Mouse (Mus musculus) kidney, postnatal 14 days (tissue): Measurements from ENCODE around the gene Tank.

Source experiments
- DNase-seq: peaks from one replicate; pipeline ENCODE4 v3.0.0; 2022; ENCODE audit warnings: mixed read lengths

The Tank gene

DNA sequence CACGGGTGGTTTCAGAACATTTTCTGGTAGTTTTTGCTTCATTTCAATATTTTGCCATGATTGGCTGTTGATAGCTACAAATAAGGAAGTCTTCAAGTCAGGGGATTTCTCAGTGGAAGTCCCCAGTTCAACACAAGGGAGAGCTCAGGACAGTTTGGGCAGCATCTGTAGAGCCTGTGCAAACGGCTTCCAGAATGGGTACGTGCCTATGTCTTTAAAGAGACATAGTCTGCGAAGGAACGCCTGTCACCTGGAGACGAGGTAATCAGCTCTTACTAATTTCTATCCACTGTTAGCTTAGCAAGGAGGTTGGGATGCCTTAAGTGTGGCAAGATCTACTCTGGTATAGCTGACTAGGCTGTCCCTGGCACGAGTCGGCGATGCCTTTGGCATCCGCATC, at the start of gene Tank:
TSS of gene Tank (plus strand) at position 153 of the 400 bp plus-strand sequence.
- no peak for DNase-seq

DNA sequence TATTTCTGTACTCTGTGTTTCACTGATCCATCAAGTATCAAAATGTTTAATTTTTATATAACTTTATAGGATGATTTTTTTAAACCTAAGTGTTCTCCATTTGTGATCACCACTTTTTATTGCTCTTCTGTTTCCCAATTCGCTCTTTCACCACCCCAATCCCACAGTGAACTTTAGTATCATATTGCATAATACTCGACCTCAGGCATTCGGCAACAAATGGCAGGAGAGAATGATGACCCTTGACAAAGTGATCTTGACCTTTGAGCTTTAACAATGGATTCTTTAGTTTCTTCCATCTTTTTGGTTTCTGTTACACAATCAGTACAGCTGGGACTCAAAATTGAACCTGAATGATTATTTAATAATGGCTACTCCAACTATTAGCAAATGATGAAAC, 46.1 kb upstream of the Tank start:
- no peak for DNase-seq

DNA sequence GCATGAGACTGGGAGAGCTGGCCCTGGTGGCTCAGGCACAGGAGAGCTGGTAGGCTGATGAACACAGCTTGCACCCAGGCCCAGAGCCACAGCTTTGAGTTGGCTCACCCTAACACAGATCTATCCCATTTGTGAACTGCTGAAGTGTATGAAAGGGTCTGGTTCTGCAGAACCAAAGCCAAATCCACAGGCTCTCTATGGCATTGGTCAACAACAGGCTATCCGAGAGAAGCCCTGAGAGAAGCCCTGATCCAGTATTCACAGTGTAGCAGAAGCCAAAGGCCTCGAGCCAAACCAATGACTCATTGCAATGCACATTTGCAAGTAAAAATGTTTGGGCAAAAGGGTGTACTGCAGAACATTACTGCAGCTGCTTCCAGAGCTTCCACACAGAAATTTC, 45.3 kb upstream of the Tank start:
- DNase-seq, result peak; percentile 13

DNA sequence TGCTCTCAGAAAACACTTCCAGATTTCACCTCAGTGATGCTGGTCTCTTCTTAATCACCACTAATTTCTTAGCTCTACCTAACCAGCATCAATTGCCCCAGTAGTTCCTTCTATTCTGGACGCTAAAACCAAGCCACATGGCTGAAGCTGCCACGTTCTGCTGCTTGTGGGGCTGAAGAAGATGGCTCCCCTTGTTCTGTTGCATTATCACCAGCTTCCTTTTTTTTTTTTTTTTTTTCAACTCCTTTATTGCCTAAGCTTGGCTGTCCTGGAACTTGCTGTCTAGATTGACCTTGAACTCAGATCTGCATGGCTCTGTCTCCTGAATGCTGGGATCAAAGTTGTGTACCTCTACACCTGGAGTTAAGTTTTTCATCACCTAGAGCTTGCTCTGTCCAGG, 41.5 kb upstream of the Tank start:
- no peak for DNase-seq

DNA sequence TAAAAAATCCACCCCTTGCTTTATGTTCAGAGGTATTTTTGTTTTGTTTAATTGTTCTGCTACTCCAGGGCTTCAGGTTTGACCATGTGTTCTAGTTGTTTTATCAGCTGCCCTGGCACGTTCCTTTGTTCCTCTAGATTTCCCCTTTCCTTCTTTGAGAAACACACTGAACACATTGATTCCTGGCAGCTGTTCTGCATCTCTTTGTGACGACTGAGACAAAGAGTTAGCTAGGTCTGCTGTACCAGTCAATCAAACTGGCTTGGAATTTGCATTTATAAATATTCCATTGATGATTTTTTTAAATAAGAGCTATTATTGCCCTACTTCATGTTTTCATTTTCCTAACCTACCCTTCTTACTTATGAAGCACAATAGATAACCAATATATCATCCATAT, 39.0 kb upstream of the Tank start:
- no peak for DNase-seq

DNA sequence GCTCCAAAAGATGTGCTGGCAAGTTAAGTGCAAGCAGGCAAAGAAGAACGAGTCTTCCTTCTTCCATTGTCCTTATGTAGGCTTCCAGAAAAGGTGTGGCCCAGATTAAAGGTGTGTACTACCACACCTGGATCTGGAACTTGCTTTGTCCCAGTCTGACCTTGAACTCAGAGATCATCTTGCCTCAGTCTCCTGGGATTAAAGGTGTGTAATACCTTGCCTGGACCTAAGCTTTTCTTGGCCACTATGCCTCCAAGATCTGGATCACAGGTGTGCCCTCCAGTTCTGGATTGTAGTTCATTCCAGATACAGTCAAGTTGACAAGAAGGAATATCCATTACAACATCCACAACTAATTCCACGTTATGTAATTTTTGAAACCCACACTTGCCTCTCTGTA, 36.0 kb upstream of the Tank start:
- DNase-seq, result no peak

DNA sequence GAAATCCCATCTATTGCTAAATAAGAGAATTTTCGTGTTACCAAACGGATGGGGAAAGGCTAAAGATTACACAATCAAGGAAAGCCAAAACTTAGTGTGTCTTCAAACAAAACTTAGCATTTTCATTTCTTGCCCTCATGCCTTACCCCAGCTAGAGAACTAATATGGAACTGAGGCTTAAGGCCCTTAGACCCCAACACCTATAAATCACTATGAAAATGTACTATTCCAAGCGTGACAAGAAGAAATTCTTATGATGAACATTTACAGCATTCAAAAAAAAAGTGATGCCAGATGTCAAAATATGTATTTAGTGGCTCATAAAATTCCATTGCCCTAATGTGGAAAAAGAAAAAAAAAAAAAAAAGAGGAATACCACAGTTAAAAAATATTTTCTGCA, 32.7 kb upstream of the Tank start:
- DNase-seq, result no peak

DNA sequence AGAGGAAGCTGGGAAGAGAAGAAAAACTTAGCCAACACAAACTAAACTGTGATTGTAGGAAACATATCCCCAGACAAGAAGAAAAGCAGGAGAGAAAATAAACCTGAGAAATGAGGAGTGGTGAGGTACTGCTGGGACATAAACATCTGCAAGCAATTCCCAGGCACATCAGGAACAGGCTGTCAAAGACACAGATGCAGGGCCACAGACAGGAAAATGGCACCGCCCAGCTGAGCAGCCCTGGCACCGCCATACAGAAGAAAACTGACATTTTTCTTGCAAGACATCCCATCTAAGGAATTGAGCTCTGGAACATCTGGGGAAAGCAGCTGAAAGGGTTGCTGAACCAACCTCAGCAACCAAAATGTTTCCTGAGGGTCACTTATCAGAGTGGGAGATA, 30.4 kb upstream of the Tank start:
- peak; percentile 7 for DNase-seq

DNA sequence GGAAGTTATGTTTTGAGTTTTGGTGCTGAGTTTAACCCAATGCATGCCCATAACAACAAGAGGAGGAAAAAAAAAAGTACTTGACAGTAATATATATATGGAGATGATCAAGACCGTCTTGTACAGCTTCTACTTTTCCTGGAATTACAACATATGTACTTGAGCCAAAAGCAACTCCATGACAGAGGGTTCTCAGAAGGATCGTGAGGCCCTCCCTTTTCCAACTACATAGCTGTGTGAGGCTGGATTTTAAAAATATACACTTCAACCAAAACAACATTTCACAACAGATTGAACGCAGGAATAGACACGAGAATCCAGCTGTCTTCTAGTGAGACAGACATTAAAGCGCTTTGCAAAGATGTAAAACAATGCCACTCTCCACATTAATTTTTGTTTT, 26.7 kb upstream of the Tank start:
- no peak for DNase-seq

DNA sequence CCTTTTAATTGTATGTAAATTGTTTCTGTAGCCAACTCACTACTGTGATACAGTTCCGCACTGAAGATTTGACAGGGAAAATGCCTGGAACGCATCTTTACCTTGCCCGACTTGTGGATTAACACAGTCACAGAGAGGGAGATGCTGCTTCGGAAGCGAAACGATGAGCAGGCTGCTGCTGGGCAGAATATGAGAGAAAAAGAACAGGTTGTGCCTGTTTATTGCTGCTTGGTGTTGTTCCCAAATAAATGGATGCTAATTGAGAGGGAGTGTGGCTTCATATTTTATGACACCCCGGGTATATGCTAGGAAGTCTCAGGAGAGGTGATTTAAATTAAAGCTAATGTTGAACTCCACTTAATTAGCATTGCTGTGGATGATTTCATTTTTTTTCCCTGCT, 23.0 kb upstream of the Tank start:
- DNase-seq, result no peak

DNA sequence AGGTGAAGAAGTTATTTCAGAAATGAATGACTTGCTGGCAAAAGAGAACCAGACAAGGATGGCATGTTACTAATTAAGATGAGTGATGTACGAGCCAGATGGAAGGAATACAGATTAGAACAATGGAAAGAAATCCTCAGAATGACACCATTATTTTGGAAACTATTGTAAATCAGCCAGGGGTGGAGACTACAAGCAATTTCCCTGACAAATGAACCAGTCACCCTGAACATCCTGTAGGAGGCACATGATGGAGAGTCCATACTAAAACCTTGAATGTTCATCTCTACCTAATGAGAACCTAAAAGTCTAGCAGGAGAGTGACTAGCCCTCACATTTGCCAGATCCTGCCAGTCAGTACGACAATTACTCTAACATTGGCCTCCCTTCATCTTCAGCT, 22.6 kb upstream of the Tank start:
- DNase-seq, result no peak

DNA sequence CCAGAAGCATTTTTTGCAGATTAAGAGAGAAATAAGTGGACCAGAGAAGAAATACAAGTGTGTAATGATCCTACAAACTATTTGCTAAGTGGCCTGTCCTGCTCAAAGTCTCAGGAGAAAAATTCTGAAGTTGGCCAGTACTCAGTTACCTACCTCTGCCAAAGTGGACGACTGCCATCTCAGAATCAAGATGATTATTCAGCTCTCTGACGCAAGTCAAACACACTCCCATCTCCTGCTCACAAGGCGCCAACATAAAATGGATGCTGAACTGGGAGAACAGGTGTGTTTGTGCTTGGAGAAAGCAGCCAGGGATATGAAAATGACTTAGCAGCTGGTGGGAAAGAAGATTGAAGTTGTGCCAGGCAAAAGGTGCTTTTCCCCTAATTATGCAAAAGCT, 21.7 kb upstream of the Tank start:
- no peak for DNase-seq

DNA sequence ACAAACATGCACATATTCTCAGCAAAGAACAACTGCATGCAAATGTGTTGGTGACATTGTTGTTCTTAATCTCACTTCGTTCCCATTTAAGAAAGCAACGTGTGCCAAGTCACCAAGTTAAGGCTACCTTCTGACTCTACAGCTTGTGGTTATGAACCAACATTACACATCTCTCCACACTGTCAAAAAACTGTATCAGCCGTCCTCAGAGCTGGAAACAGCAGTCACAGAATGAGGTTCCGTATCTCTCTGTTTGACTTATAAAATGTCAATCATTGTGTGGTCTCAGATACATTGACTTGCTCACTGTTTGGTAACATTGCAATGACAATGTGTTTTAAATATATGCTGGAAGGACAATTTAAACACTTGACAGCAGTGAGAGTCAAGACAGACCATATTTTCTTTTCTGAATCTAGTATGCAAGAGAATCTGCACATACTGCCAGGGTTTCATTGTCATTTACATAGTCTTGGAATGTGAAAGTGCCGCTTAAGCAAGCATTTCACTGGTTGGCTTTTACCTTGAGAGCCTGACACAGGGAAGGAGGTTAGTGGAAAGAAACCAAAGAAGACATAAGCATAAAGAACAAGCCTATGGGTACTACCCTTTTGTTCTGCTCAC, 20.4 kb upstream of the Tank start:
- no peak for DNase-seq

DNA sequence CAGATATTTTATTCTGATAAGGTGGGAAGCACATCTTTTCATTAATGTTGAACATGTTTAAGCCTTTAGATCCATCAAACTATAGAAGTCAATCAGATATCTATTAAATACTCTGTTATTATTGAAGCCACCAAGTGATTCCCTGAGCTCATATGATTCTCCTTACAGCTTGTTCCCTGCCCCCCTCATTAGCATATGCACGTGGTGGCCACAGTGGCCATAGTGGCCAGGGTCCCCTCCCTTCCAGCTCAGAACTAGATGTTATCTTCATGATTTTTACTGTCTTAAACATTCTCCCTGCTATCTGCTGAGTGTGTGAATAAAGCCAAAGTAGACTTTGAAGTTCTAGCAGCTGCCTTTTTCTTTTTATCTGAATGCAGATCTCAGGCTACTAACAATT, 17.3 kb upstream of the Tank start:
- no peak for DNase-seq

DNA sequence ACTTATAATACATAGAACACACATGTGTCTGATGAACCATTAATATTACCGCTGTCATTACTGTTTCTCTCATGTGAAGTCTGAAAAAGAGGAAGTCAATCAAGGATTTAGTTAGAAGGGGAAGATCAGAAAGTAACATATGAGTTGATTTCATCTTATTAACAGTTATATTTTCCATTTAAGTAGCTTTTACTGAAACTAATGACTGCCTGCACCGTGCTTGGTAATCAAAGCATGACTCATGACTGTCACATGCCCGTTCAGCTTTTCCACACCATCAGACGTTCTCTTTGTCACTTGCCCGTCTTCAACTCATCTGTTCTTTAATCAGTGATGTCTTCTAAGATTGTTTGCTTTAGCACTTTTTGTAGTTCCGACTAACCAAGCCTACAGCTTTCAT, 15.2 kb upstream of the Tank start:
- DNase-seq, result no peak

DNA sequence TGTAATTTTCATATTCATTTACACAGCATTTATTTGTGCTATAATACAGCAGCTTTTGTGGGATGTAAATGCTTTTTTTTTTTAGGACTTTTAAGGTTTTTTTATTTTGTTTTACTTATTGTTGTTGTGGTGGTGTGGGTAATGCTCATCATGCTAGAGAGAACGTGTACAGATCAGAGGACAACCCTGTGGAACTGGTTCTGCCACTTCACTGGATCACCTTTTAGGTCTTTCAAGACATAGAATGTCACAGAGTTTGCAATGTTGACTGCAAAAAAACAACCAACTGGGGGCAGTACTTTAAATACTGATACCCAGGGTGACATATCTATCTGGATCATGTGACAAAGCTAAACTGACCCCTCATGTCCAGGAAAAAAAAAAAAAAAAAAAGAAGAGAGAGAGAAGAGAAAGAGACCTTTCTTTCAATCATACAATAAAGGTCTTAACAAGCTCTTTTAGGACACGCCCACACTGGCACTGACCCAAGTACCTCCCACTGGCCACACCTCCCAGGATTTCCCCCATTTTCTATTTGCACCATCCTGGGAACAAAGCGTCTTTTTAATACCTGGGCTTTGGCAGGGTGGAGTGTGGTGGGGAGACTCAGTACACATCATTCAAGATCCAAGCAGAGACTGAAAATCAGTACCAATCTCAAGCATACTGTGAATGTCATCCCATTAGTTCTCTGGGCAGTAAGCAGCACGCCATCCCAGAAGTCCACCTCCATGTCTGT, 11.2 kb upstream of the Tank start:
- DNase-seq, result no peak

DNA sequence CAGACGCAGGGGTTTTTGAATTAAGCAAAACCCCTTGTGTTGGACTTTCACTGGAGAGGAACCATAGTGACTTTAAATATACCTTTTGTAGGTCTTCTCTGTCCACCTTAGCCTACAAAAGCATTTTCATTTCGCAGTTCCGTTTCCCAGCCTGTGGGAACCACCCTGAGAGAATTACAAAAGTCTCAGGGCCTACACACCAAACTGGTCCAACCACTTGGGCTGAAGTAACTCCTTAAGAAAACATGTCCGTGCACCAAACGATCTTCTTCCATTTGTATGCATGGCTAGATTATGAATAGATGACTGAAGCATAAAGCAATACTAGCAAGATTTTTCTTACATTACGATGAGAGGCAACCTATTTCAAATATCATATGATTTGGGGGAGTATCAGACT, 9.2 kb upstream of the Tank start:
- no peak for DNase-seq

DNA sequence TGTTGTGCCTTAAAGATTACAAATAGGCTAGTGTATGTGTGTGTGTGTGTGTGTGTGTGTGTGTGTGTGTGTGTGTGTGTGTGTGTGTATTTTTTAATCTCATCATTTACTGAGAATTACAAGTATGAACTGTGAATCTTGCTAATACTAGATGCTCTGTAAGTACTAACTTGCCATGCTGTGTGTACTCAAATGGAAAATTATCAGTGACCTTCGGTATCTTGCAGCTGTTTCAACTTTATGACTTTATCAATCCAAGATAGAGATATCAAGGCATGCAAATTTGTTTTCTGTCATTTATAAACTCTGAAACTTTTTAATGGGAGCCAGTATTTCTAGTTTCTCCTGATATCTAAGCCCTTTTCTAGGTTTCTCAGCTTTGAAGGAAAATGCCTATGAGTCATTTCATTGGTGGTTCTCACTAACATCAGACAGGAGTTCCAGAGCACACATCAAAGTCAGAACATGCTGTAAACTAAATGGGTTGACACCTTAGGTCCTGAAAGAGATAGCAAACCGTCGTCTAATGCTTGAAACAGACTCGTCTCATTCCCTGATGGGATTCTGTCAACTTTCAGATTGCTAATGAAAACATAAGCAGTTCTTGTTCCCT, 6.9 kb upstream of the Tank start:
- DNase-seq, result no peak

DNA sequence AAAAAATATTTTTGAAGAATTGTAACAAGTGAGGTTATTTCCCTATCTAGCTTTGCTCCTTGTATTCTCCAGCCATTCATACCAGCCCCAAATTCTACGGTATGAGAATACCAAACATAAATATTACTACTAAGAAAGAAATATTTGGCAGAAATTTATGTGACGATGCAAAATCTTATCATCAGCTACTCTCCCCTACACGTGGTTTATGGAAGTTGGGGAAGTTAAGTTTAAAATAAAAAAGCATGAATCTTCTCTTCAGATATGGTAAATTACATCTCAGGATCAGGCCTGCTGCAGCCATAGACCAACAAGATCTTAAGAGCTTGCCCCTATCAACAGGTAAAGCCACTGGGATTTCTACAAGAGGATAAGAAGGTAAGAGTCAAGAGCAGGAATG, 1.9 kb upstream of the Tank start:
- DNase-seq, result no peak

DNA sequence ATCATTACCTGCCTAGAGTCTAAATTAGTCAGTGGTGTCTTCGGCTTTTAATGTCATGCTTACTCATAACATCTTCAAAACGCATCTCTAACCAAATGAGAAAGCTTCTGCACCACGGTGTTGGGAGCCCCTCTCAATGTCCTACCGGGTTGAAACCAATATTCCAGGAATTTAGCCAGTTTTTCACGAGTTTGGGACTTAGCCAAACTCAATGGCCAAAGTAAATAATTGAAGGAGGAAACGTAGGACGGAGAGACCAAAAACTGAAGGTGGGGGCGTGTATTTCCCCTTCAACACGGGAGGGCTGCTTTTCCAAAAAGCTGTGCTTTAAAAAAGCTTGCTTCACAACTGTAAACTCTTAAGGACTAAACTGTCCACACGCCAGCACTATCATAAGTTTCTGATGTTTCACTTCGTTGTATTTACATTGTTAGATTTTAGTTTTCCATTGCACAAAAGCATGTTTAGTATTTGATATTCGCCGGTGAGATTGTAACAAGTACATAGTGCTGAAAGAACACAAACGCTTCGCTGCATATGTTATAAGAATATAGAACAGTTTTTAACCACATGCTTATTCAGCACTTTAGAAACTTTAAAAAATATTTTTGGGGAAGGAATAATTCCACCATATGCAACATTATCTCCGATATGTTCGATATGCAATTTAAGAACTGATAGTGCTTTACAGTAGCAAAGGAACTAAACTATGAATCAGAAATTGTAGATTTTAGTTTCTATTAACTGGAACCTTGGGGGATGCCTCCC, 1.3 kb upstream of the Tank start:
- no peak for DNase-seq

DNA sequence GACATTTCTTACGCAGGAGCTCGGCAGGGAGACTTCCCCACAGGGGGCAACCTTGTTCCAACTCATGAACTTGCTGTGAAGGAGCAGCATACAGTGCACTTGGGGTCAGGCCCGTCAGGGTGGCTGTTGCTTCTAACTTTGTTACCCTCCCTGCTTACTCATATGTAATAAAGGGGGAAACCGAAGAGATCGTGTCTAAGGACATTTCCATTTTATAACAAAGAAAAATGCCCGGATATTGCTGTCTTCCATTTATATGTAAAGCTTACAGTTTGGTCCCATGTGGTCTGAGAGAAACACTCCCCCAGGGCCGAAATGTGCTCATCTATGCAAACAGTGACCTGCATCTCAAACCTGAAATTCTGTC, 706 bp upstream of the Tank start:
- no peak for DNase-seq

DNA sequence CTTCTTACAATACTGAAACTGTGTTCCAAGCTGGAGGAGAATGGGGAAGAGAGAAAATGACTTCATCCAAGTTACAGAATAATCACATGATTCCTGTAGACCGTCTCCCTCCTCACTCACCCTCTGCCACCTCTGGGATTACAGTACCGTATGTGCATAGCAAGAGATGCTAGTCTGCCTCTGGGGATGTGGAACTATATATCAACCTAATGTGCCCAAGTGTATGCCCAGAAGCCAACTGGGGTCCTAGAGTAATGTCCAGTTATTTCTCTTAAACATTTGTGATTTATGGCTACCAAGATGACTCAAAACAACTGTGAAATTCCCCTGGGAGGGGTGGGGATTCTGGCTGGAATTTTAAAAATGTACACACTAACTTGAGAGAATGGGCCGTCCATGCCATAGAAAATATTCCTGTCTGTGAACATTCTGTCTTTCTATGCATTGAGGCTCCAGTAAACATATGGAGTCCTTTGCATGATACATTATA, 1.2 kb downstream of the Tank start:
- DNase-seq, result no peak

DNA sequence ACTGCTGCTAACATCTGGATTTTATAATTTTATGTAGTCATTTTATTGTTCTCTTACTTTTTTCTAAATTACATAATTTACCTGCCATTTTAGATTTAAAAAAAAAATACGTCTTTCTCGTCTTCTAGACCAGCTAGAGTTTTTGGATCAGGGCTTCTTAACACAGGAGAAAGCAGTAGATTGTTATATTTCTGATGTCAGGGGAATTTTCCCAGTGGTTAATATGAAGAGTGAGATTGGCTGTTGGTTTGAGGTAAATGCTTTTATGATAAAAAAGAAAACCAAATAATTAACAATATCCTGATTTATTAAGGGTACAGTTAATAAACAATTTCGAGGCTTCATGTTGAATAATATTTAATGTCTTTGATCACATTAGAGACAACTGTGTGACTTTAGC, 1.7 kb downstream of the Tank start:
- DNase-seq, result no peak

DNA sequence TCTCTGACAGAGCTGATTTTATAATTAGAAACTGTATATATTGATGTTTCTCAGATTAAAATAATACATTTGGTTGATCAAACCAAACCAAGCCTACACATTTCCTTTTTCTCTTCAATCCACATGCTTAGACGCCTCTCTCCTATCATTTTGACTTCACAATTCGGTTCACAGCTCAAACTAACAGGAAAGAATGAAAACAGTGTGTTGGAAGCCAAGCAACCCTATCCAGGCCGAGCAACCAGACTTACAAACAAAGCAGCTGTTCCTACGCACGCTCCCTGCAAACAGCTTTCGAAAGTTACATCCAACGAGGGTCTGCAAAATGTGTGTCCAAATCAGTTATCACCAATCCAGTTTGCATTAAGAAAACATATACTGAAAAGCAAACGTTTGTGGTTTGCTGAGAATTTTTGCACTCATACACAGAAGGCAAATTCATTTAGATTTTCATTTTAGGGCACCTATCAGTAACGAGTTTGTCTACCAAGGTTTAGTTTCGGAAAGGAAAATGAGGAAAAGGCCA, 2.2 kb downstream of the Tank start:
- no peak for DNase-seq
